Mouse (Mus musculus): ENCODE results near the gene Sar1a. TPM values are rescaled to one million over a fixed set of nuclear protein-coding genes. Genes with fewer than 3 reads are reported as not detected.

Gene Sar1a
- polyA plus RNA-seq, 1 experiment from 2014 or later: 246 TPM

DNA sequence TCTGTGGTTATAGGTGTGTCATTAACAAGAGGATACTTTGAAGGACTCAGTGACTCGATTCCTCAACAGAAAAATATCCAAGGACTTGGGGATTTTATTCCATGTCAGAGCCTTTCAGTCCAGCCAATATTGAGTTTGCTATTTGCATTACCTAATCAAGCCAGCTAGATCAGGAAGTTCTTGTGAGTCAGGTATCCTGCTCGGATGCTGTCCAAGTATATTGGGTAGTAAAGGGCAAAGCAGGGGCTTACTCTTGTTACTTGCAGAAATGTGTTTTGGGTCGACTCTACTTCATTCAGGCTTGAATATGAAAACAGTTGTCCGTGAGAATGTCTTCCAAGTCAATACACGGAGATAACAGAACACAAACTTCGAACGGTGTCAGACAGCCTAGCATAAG, 25.4 kb upstream of the Sar1a start:
- WGBS: 90% methylated on average over 7 of the region's 7 CpGs
- Histone ChIP-seq H3K9me3 (ENCODE audit: control insufficient read depth, low read length) (no peaks in the 10 kb centered on the region), H3K4me1 (ENCODE audit: control insufficient read depth, insufficient read depth, low read length) (no peaks in the 10 kb centered on the region), H3K4me2 (replicated peaks; ENCODE audit: low read depth, low read length) (no peak overlapping the region), H3K4me3 (ENCODE audit: low read length) (no peak overlapping the region), H3K36me3 (ENCODE audit: control insufficient read depth, insufficient read depth, low read length) (peaks cover 20% of the 10 kb centered on the region), H3K27ac (ENCODE audit: low read depth, low read length) (no peak overlapping the region), H3K27me3 (ENCODE audit: control insufficient read depth, insufficient read depth, low read length) (no peaks in the 10 kb centered on the region), H3K9ac (ENCODE audit: low read depth, low read length) (no peak overlapping the region)
- no peak for ATAC-seq (ENCODE audit: low FRiP score, low TSS enrichment)

DNA sequence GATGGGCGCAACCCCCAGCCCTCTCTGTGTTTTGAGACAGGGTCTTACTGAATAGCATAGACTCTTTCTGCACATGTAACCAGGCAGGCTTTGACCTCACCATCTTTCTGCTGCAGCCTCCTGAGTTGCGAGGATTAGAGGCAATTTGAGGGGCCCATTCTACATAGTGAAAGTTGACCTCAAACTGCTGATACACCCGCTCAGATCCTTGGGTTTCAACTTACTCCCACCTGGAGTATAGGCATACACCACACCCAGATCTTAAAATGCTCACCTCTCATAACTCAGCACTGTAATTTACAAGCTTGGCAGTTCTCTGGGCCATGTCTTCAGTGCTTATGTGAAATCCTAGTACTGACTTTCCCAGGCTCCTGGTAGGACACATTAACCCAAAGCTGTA, 24.9 kb upstream of the Sar1a start:
- no peak for ATAC-seq (ENCODE audit: low FRiP score, low TSS enrichment)
- WGBS: 56% methylated on average over 3 of the region's 3 CpGs
- no peak overlapping the region for H3K9ac ChIP-seq (ENCODE audit: low read depth, low read length)

GRCm38 (mm10) chr10:61656928-61657882, 22.9 kb upstream of the Sar1a start:
- H3K4me1 ChIP-seq (ENCODE audit: control insufficient read depth, insufficient read depth, low read length): no peaks in the 10 kb centered on the region
- H3K36me3 ChIP-seq (ENCODE audit: control insufficient read depth, insufficient read depth, low read length): peaks cover 35% of the 10 kb centered on the region
- H3K27ac ChIP-seq (ENCODE audit: low read depth, low read length): no peak overlapping the region
- no peaks in the 10 kb centered on the region for H3K27me3 ChIP-seq (ENCODE audit: control insufficient read depth, insufficient read depth, low read length)
- H3K9me3 ChIP-seq (ENCODE audit: control insufficient read depth, low read length): no peaks in the 10 kb centered on the region
- H3K4me2 ChIP-seq (replicated peaks; ENCODE audit: low read depth, low read length): no peak overlapping the region
- WGBS: 85% methylated on average over 18 of the region's 18 CpGs
- H3K4me3 ChIP-seq (ENCODE audit: low read length): no peak overlapping the region
- no peak overlapping the region for H3K9ac ChIP-seq (ENCODE audit: low read depth, low read length)
- ATAC-seq (ENCODE audit: low FRiP score, low TSS enrichment): 0 out of 2 replicates have a peak, but pooled peaks have one; percentile 29

More for the DNA sequence above, 24.9 kb upstream of the Sar1a start:
- Histone ChIP-seq H3K27me3 (ENCODE audit: control insufficient read depth, insufficient read depth, low read length) (no peaks in the 10 kb centered on the region), H3K4me2 (replicated peaks; ENCODE audit: low read depth, low read length) (no peak overlapping the region), H3K27ac (ENCODE audit: low read depth, low read length) (no peak overlapping the region), H3K9me3 (ENCODE audit: control insufficient read depth, low read length) (no peaks in the 10 kb centered on the region), H3K4me1 (ENCODE audit: control insufficient read depth, insufficient read depth, low read length) (no peaks in the 10 kb centered on the region), H3K36me3 (ENCODE audit: control insufficient read depth, insufficient read depth, low read length) (peaks cover 23% of the 10 kb centered on the region), H3K4me3 (ENCODE audit: low read length) (no peak overlapping the region)

DNA sequence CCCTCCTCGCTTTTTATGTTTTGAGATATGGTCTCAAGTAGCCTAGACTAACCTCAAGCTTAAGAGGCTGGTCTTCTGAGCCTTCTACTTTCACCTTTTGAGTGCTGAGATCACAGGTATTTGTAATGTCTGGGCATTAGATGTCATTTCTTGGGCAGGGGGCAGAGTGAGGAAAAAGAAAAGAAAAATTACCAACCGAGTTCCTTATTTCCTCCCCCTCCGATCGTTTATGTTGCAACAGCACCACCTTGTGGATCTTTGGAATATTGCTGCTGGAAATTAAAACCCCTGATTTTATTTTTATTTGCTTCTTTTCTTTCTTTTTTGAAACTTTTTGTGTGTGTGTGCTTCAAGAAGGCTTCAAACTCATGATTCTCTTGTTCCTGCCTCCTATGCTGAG, 22.1 kb upstream of the Sar1a start:
- Histone ChIP-seq H3K36me3 (ENCODE audit: control insufficient read depth, insufficient read depth, low read length) (peaks cover 38% of the 10 kb centered on the region), H3K27me3 (ENCODE audit: control insufficient read depth, insufficient read depth, low read length) (no peaks in the 10 kb centered on the region), H3K4me2 (replicated peaks; ENCODE audit: low read depth, low read length) (no peak overlapping the region), H3K27ac (ENCODE audit: low read depth, low read length) (no peak overlapping the region), H3K4me1 (ENCODE audit: control insufficient read depth, insufficient read depth, low read length) (no peaks in the 10 kb centered on the region), H3K9ac (ENCODE audit: low read depth, low read length) (no peak overlapping the region), H3K9me3 (ENCODE audit: control insufficient read depth, low read length) (no peaks in the 10 kb centered on the region), H3K4me3 (ENCODE audit: low read length) (no peak overlapping the region)
- 28% methylated on average over 4 of the region's 4 CpGs for WGBS
- ATAC-seq (ENCODE audit: low FRiP score, low TSS enrichment): 0 out of 2 replicates have a peak, but pooled peaks have one; percentile 8

- no peaks in the 10 kb centered on the region for H3K9me3 ChIP-seq (ENCODE audit: control insufficient read depth, low read length)
- WGBS: 69% methylated on average over 8 of the region's 8 CpGs
- no peak overlapping the region for H3K9ac ChIP-seq (ENCODE audit: low read depth, low read length)
- H3K27me3 ChIP-seq (ENCODE audit: control insufficient read depth, insufficient read depth, low read length): no peaks in the 10 kb centered on the region
- no peak for ATAC-seq (ENCODE audit: low FRiP score, low TSS enrichment)
- H3K4me2 ChIP-seq (replicated peaks; ENCODE audit: low read depth, low read length): no peak overlapping the region
- no peaks in the 10 kb centered on the region for H3K4me1 ChIP-seq (ENCODE audit: control insufficient read depth, insufficient read depth, low read length)
- no peak overlapping the region for H3K27ac ChIP-seq (ENCODE audit: low read depth, low read length)
- H3K4me3 ChIP-seq (ENCODE audit: low read length): no peak overlapping the region
- peaks cover 61% of the 10 kb centered on the region for H3K36me3 ChIP-seq (ENCODE audit: control insufficient read depth, insufficient read depth, low read length)
These were observed 18.2 kb upstream of the Sar1a start for GRCm38 (mm10) chr10:61661887-61662286.

DNA sequence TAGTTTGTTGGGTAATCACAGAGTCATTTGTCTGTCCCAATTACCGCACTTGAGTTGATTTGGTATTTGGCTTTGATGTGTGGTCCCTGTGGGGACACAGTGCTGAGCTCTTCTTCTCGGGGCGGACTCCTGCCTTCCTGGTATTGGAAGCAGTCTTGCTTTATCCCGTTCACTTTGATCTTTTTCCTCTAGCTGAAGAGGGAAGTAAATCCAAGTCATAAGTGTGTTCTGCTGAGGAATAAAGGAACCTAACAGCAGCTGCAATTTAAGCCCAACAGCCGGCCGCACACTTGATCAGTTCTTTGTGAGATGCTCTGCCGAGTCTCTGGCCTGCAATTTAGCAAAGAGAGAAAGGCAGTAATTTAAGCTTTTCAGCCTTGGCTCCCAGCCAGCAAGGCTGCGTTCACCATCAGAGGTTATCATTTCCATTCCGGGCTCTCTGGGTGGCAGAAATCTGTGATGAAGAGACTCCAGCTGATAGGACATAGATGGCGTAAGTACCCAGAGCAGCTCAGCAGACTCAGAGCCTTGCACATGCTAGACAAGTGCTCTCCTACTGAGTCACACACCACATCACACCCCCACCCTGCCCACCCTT, 17.6 kb upstream of the Sar1a start:
- H3K36me3 ChIP-seq (ENCODE audit: control insufficient read depth, insufficient read depth, low read length): peaks cover 66% of the 10 kb centered on the region
- no peaks in the 10 kb centered on the region for H3K27me3 ChIP-seq (ENCODE audit: control insufficient read depth, insufficient read depth, low read length)
- H3K9ac ChIP-seq (ENCODE audit: low read depth, low read length): no peak overlapping the region
- H3K4me1 ChIP-seq (ENCODE audit: control insufficient read depth, insufficient read depth, low read length): no peaks in the 10 kb centered on the region
- H3K4me2 ChIP-seq (replicated peaks; ENCODE audit: low read depth, low read length): no peak overlapping the region
- no peak overlapping the region for H3K4me3 ChIP-seq (ENCODE audit: low read length)
- 50% methylated on average over 10 of the region's 10 CpGs for WGBS
- no peak for ATAC-seq (ENCODE audit: low FRiP score, low TSS enrichment)
- no peaks in the 10 kb centered on the region for H3K9me3 ChIP-seq (ENCODE audit: control insufficient read depth, low read length)
- no peak overlapping the region for H3K27ac ChIP-seq (ENCODE audit: low read depth, low read length)

DNA sequence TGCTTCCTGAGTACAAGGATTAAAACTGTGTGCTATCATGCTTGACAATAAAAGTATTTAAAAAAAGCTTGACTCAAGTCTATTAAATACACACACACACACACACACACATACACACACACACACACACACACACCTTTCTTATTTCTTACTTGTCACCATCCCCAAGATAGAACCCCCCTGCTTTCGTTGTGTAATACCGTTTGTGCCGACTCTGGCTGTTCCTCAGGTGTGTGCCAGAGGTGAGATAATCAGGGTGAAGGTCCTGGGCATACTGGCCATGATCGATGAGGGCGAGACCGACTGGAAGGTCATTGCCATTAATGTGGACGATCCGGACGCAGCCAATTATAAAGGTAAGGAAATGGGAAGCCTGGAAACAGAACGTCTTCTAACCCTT, 15.0 kb upstream of the Sar1a start:
- Histone ChIP-seq H3K4me1 (ENCODE audit: control insufficient read depth, insufficient read depth, low read length) (no peaks in the 10 kb centered on the region), H3K9me3 (ENCODE audit: control insufficient read depth, low read length) (no peaks in the 10 kb centered on the region), H3K4me3 (ENCODE audit: low read length) (no peak overlapping the region), H3K4me2 (replicated peaks; ENCODE audit: low read depth, low read length) (no peak overlapping the region), H3K9ac (ENCODE audit: low read depth, low read length) (no peak overlapping the region), H3K27me3 (ENCODE audit: control insufficient read depth, insufficient read depth, low read length) (no peaks in the 10 kb centered on the region), H3K27ac (ENCODE audit: low read depth, low read length) (no peak overlapping the region), H3K36me3 (ENCODE audit: control insufficient read depth, insufficient read depth, low read length) (peaks cover 84% of the 10 kb centered on the region)
- WGBS: 94% methylated on average over 10 of the region's 10 CpGs
- no peak for ATAC-seq (ENCODE audit: low FRiP score, low TSS enrichment)

GRCm38 (mm10) chr10:61665651-61666050, 14.4 kb upstream of the Sar1a start:
- WGBS: 84% methylated on average over 3 of the region's 3 CpGs
- Histone ChIP-seq H3K27me3 (ENCODE audit: control insufficient read depth, insufficient read depth, low read length) (no peaks in the 10 kb centered on the region), H3K9ac (ENCODE audit: low read depth, low read length) (no peak overlapping the region), H3K4me1 (ENCODE audit: control insufficient read depth, insufficient read depth, low read length) (no peaks in the 10 kb centered on the region), H3K4me2 (replicated peaks; ENCODE audit: low read depth, low read length) (no peak overlapping the region), H3K4me3 (ENCODE audit: low read length) (no peak overlapping the region), H3K9me3 (ENCODE audit: control insufficient read depth, low read length) (no peaks in the 10 kb centered on the region), H3K36me3 (ENCODE audit: control insufficient read depth, insufficient read depth, low read length) (peaks cover 85% of the 10 kb centered on the region), H3K27ac (ENCODE audit: low read depth, low read length) (no peak overlapping the region)
- no peak for ATAC-seq (ENCODE audit: low FRiP score, low TSS enrichment)

GRCm38 (mm10) chr10:61669289-61669688, 10.8 kb upstream of the Sar1a start:
- no peak overlapping the region for H3K4me2 ChIP-seq (replicated peaks; ENCODE audit: low read depth, low read length)
- H3K9me3 ChIP-seq (ENCODE audit: control insufficient read depth, low read length): no peaks in the 10 kb centered on the region
- H3K36me3 ChIP-seq (ENCODE audit: control insufficient read depth, insufficient read depth, low read length): peaks cover 90% of the 10 kb centered on the region
- H3K4me1 ChIP-seq (ENCODE audit: control insufficient read depth, insufficient read depth, low read length): no peaks in the 10 kb centered on the region
- no peak overlapping the region for H3K9ac ChIP-seq (ENCODE audit: low read depth, low read length)
- H3K27me3 ChIP-seq (ENCODE audit: control insufficient read depth, insufficient read depth, low read length): no peaks in the 10 kb centered on the region
- no peak overlapping the region for H3K27ac ChIP-seq (ENCODE audit: low read depth, low read length)
- 86% methylated on average over 7 of the region's 7 CpGs for WGBS
- H3K4me3 ChIP-seq (ENCODE audit: low read length): no peak overlapping the region
- ATAC-seq (ENCODE audit: low FRiP score, low TSS enrichment): no peak
